11 mouse cellular contexts compared by ENCODE assay signal in genomic region chr2:13011973-13012372, GRCm38 (mm10). TPM values are rescaled to one million over a fixed set of nuclear protein-coding genes. Genes with fewer than 3 reads are reported as not detected.
DNase-seq lines count a peak whose midpoint lies in the region; ATAC-seq and TF ChIP-seq lines count a peak whose summit lies in the region.
"Had no signal": no experiment of that assay in that cellular context is flagged by ENCODE, and none has a peak within 500 bp of the region (broad histone marks: within the 10 kb centered on the region; RNA-seq: fewer than 3 reads in every experiment).

No protein-coding gene starts in this region.

- no peak overlapping the region for H3K27ac ChIP-seq in heart, postnatal 0 days (ENCODE audit: low read depth)
- no peak overlapping the region for H3K27ac ChIP-seq in embryonic facial prominence, embryonic 13.5 days
- H3K27ac ChIP-seq in hindbrain, embryonic 15.5 days (replicated peaks): no peak overlapping the region
- H3K27ac ChIP-seq in neural tube, embryonic 12.5 days: no peak overlapping the region

- no peaks in the 10 kb centered on the region for H3K36me3 ChIP-seq in heart, postnatal 0 days (replicated peaks; ENCODE audit: control insufficient read depth, insufficient read depth, low read length)
- H3K36me3 ChIP-seq in embryonic facial prominence, embryonic 13.5 days: no peaks in the 10 kb centered on the region
- H3K36me3 ChIP-seq in hindbrain, embryonic 15.5 days: no peaks in the 10 kb centered on the region
- H3K36me3 ChIP-seq in neural tube, embryonic 12.5 days: no peaks in the 10 kb centered on the region

- H3K9me3 ChIP-seq in heart, postnatal 0 days (replicated peaks; ENCODE audit: control insufficient read depth, low read length): no peaks in the 10 kb centered on the region
- no peaks in the 10 kb centered on the region for H3K9me3 ChIP-seq in embryonic facial prominence, embryonic 13.5 days
- H3K9me3 ChIP-seq in hindbrain, embryonic 15.5 days: no peaks in the 10 kb centered on the region
- no peaks in the 10 kb centered on the region for H3K9me3 ChIP-seq in neural tube, embryonic 12.5 days

- whole genome bisulfite sequencing in heart, postnatal 0 days: 86% methylated on average over 3 of the region's 3 CpGs
- WGBS in embryonic facial prominence, embryonic 13.5 days: 35% methylated on average over 3 of the region's 3 CpGs
- WGBS in hindbrain, embryonic 15.5 days: 33% methylated on average over 3 of the region's 3 CpGs
- 36% methylated on average over 3 of the region's 3 CpGs for WGBS in neural tube, embryonic 12.5 days

- TF ChIP-seq CTCF in heart, postnatal 0 days (IDR thresholded peaks at IDR 0.05; ENCODE audit: low read depth): no peak

- no peak overlapping the region for H3K9ac ChIP-seq in heart, postnatal 0 days (replicated peaks; ENCODE audit: low read depth, low read length)
- no peak overlapping the region for H3K9ac ChIP-seq in embryonic facial prominence, embryonic 13.5 days
- peak overlapping the region; percentile 59; the same call in 1 of the 2 replicates for H3K9ac ChIP-seq in hindbrain, embryonic 15.5 days
- 0 out of 2 replicates have a peak overlapping the region, but pooled peaks have one; percentile 35 for H3K9ac ChIP-seq in neural tube, embryonic 12.5 days
- H3K9ac ChIP-seq: lung, embryonic 14.5 days had no signal

- H3K4me1 ChIP-seq in heart, postnatal 0 days (ENCODE audit: control insufficient read depth, insufficient read depth): peaks cover 24% of the 10 kb centered on the region
- peaks cover 21% of the 10 kb centered on the region for H3K4me1 ChIP-seq in embryonic facial prominence, embryonic 13.5 days
- peaks cover 27% of the 10 kb centered on the region for H3K4me1 ChIP-seq in hindbrain, embryonic 15.5 days (replicated peaks)
- H3K4me1 ChIP-seq in neural tube, embryonic 12.5 days: peaks cover 19% of the 10 kb centered on the region

- no peak for DNase-seq in heart, postnatal 0 days (ENCODE audit: low spot score)
- no peak for DNase-seq in heart, adult 18-20 months
- DNase-seq in gastrocnemius, postnatal 10 days: no peak
- no peak for DNase-seq in yolk sac, embryonic 10.5 days (ENCODE audit: low spot score)
- DNase-seq: kidney, adult 11 months had no signal

- TF ChIP-seq EP300 in heart, postnatal 0 days (IDR thresholded peaks at IDR 0.05; ENCODE audit: low read depth): no peak

- H3K4me3 ChIP-seq in heart, postnatal 0 days (ENCODE audit: low read depth, low read length): no peak overlapping the region
- no peak overlapping the region for H3K4me3 ChIP-seq in embryonic facial prominence, embryonic 13.5 days
- H3K4me3 ChIP-seq in hindbrain, embryonic 15.5 days: peak overlapping the region; percentile 65
- H3K4me3 ChIP-seq in neural tube, embryonic 12.5 days: no peak overlapping the region

- ATAC-seq in heart, postnatal 0 days (ENCODE audit: insufficient read depth, low read depth): no peak
- ATAC-seq in embryonic facial prominence, embryonic 13.5 days (ENCODE audit: insufficient number of reproducible peaks, insufficient read depth, low FRiP score, low TSS enrichment, low read depth): no peak
- no peak for ATAC-seq in hindbrain, embryonic 15.5 days (ENCODE audit: low FRiP score, low read depth)
- no peak for ATAC-seq in neural tube, embryonic 12.5 days (ENCODE audit: low FRiP score, low read depth)
- no peak for ATAC-seq in megakaryocyte-erythroid progenitor cell, adult 5-6 weeks (replicated peaks; ENCODE audit: low FRiP score, low TSS enrichment, poor library complexity, severe bottlenecking)

- peaks cover 26% of the 10 kb centered on the region for H3K27me3 ChIP-seq in heart, postnatal 0 days (ENCODE audit: control insufficient read depth, insufficient read depth, low read length)
- H3K27me3 ChIP-seq in embryonic facial prominence, embryonic 13.5 days: peaks cover 63% of the 10 kb centered on the region
- H3K27me3 ChIP-seq in hindbrain, embryonic 15.5 days: peaks cover 32% of the 10 kb centered on the region
- H3K27me3 ChIP-seq in neural tube, embryonic 12.5 days (replicated peaks): peaks cover 42% of the 10 kb centered on the region

- H3K4me2 ChIP-seq in heart, postnatal 0 days (ENCODE audit: low read depth, low read length): peak overlapping the region; percentile 99
- H3K4me2 ChIP-seq in embryonic facial prominence, embryonic 13.5 days: peak overlapping the region; percentile 99
- H3K4me2 ChIP-seq in hindbrain, embryonic 15.5 days: peak overlapping the region; percentile 100
- H3K4me2 ChIP-seq in neural tube, embryonic 12.5 days (replicated peaks): peak overlapping the region; percentile 100

RNA-seq across cellular contexts. Expression of gene C1ql3, which starts 0.4 kb away (rescaled TPM):
- total RNA-seq in heart, postnatal 0 days (2014; rRNA removed; ENCODE audit: low replicate concordance): 0.89 TPM in 1 of 2 replicates, not detected in the other
- polyA plus RNA-seq in heart, postnatal 0 days (2015; fragmentation: Nextera tagmentation; extraction: Ambion mirVana): 0.10 and 0.14 TPM in 2 replicates
- total RNA-seq in heart, adult 18-20 months (2021): under 1 TPM; 0.10 to 0.21 TPM
- polyA plus RNA-seq in embryonic facial prominence, embryonic 13.5 days (2015; fragmentation: Nextera tagmentation; extraction: Ambion mirVana): 0.49 and 0.73 TPM in 2 replicates
- polyA plus RNA-seq in hindbrain, embryonic 15.5 days (2015; fragmentation: Nextera tagmentation; extraction: Ambion mirVana): 5.6 and 5.9 TPM in 2 replicates
- polyA plus RNA-seq in neural tube, embryonic 12.5 days (2016; fragmentation: Nextera tagmentation; extraction: Ambion mirVana): 2.5 and 3.4 TPM in 2 replicates
- total RNA-seq in gastrocnemius, postnatal 10 days (2021): 1 to 10 TPM; 2.4 to 3.0 TPM
- not detected in 2 replicates for total RNA-seq in megakaryocyte-erythroid progenitor cell, adult 5-6 weeks (2014; fragmentation: Nextera tagmentation)
- not detected in 2 replicates for total RNA-seq in megakaryocyte-erythroid progenitor cell, adult 5-6 weeks (2017)
- total RNA-seq: neutrophil, adult 5-6 weeks had no signal
- polyA plus RNA-seq: lung, embryonic 14.5 days had no signal

Comparison
In these comparisons a context has a peak if more than half of its experiments do, and no peak if none do; other contexts are left out.
1. H3K9ac ChIP-seq: peak in hindbrain, embryonic 15.5 days (single experiment) and neural tube, embryonic 12.5 days (single experiment); none in heart, postnatal 0 days (single experiment) and embryonic facial prominence, embryonic 13.5 days (single experiment).
2. Peak in every context shown above with its lines, with median percentiles within 50 percentile points of each other: H3K4me2 ChIP-seq.